Mouse (Mus musculus) c-Kit-positive CD71-positive TER-119-negative erythroid progenitor cells, embryonic 14.5 days (primary cell): ENCODE results near the gene Crat.

ENCODE experiments used
- DNase-seq: peaks from one replicate; pipeline ENCODE4 v3.0.0-alpha.2; 2013; ENCODE audit warnings: low read depth

Crat gene

DNA sequence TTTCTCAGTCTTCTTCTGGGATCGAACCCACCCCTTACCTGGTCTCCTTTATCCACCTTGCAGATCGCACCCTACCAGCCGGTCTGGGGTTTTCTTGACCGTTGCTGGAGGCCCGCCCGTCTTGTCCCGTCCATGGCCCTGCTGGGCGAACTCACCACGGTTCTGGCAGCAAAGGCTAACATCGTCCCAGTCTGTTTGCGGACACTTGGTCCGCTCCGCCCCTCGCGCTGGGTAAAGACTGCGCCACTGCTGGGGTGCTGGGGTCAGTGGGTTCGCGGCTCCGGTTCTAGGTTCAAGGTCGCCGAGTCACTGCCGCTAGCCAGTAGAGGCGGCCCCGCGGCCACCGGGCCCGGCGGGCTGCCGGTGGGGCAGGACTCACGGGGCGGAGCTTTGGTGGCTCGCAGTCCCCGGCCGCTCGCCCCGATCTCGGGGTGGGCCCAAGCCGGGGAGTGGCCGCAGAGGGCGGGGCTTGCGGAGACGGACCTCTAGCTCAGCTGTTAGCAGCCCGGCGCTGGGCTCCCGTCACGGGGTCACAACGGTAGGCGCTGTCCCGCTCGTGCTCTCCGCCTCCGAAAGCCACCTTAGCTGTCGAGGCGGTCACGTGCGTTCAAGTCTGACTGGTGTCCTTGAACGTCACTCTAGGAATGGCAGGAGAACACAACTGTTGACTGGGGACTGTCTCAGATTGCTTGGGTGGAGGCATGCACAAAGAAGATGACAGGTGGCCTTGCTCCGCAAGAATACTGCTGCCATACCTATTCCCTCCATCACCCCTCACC is at the start of gene Crat:
Crat (minus strand) TSS at position 657 of the 779 bp plus-strand sequence.
- DNase-seq = peak; percentile 74

DNA sequence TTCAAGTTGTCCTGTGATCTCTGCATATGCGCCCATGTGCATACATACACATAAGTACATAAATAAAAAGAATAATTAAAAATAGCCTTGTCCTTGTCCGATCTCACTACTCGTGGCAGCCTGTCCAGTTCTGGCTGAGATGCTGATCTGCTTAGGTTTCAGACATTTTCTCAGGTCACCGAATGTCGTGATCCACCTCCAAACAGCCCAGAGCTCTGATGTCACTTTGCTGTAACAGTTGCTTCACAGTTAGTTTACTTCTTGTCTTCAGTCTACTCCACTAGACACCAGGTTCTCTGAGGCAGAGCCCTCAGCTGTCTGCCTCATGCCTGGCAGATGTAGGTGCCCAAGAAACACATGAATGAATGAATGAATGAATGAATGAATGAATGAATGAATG is 48.8 kb upstream of the Crat start:
- no peak for DNase-seq

DNA sequence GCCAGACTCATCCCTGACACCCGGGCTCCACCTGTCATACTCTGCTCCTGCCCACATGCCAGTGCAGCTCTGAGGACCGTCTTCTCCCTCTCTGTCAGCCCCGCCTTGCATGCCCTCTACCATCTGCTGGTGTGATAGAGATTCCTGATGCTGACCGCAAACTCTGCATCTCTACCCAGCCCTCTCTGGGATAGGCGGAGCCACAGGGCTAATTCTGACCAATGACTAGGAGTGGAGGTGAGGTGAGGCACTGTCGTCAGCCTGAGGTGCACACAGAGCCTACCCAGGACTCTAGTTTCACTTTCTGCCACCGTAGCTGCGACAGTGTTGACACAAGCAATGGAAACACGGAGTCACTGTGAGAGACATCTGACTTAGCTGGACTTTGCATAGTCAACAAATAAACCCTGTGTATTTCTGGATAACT is 48.3 kb upstream of the Crat start:
- peak; percentile 88 for DNase-seq

DNA sequence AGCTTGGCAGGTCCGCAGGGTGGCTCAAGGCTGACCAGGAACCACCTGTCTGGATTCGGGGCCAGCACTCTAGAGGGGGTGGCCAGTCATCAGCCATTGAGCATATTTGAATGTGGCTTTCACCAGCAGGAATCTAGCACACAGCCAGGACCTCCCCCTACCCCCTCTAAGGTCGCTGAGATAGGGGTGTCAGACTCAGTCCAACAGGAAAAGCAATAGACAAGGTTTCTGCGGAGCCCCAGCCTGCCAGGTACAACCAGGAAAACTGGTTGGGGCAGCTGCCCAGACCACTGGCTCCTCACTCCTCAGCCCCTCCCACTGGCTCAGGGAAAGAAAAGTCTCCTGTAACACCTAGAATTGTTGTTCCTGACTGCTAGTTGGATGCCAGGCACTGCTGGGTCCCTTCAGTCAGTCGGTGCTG is 47.7 kb upstream of the Crat start:
- no peak for DNase-seq

DNA sequence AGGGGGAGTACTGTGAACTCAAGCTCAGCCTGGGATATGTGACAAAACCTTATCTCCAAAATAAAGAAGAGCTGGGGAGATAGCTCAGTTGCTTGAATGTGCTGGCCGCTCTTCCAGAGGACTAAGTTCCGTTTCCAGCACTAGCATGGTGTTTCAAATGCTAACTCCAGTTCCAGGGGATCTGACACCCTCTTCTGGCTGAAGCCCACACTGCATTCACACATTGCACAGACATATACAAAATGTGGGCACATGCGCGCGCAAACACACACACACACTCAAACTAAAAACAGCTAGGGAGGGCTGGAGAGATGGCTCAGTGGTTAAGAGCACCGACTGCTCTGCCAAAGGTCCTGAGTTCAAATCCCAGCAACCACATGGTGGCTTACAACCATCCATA is 43.6 kb upstream of the Crat start:
- no peak for DNase-seq

DNA sequence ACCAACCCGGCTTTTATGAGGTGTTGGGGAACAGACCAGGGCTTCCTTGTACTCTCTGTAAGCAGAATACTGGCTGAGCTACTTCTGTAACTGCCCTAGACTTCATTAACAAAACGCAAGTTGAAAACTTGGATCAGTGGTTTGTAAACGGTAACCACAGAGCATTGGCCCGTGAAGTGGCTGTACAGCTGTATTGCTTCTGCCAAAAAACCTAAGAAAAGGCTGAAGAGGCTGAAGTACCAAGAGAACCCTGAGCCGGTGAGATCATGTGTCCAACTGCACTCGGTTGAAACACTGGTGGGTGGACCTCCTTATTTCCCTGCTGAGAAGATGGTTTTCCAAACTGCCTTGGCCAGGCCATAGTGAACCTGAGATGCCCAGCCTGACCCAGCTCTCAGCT is 42.7 kb upstream of the Crat start:
- DNase-seq = no peak

DNA sequence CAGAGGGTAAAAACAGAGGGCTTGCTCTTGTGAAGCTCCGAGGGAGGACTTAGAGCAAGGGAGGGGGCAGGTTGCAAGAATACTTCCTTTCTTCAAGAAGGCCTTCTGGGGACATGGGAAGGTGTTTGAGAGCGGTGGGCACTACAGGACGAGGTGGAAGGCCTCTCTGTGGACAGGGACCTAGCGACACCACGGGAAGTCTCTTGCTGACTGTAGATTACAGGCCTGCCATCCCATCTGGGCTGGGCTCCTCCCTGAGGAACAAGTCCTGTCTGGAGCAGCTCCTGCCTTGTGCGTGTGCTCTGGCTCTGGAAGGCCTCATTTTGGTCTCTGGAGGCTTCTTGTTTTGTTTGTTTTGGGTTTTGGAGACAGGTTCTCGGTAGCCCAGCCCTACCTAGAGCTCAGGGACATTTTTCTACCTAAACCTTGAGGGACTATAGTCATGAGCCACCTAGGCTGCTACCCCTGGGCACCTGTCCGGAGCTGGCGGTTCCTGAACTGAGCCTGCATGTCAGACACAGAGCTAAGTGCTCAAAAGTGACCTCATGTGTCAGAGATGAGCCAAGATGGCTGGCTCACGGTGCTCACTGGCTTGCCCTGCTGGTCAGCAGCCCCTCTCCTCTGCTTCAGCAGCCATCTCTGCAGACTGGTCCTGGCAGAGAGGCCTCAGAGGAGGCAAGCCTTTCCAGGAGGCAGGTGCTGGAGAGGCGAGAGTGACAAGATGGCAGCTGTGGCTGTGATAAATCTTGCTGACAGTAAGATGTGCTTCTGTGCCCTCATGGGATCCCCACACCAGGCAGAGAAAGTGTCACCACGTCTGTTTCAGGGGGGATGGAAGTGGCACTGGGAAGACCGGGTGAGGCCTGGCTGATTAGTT is 40.7 kb upstream of the Crat start:
- DNase-seq = no peak

DNA sequence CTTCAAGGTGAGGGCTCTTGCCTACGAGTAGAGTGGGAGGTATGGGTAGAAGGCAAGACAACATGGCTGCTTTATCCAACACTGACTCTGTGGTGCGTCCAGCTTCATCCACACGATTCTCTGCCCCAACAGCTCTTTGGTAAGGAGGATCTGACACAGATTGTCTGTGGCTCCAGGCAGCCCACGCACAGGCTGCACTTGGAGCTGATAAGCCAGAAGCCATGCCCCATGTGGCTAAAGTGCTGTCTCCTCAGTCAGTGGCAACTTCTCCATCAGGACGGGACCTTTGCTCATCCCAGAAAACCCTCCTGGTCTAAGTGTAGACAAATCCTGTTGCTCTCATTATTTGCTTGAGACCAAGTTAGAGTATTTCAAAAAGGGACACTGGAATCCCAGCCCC is 39.0 kb upstream of the Crat start:
- DNase-seq = no peak

DNA sequence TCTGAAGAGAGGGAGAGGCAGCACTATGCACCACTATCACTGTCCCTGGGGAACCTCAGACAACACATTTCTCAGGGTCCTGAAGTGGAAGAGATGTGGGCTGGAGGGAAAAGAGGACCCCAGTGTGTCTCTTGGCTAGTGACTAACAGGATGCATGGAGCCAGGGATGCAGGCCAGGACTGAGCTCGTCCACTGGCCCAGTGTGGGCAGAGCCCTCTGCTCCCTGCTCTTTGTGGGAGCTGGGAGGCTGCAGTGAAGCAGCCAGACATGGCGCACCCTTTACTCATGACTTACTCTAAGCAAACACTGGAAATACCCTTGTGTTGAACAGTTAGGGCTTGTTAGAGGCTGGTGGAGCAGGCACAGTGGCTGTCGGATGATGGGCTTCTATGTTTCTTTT is 38.0 kb upstream of the Crat start:
- no peak for DNase-seq

DNA sequence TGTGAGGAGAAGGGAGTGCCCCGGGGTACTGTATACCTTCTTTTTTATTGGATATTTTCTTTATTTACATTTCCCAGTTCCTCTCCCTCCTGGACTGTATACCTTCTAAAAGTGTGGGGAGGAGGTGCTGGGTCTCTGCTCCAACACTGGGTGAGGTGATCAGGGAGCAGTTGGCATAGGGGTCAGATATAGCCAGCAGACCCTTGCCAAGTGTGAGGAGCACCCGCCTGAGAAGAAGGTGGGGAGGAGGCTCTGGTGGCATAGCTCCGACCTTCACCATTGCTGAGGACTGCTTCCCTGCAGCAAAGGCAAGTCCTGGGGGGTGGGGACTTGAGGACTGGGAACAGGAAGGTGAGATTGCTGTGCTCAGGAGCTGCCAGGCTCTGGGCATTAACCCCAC is 35.9 kb upstream of the Crat start:
- no peak for DNase-seq

DNA sequence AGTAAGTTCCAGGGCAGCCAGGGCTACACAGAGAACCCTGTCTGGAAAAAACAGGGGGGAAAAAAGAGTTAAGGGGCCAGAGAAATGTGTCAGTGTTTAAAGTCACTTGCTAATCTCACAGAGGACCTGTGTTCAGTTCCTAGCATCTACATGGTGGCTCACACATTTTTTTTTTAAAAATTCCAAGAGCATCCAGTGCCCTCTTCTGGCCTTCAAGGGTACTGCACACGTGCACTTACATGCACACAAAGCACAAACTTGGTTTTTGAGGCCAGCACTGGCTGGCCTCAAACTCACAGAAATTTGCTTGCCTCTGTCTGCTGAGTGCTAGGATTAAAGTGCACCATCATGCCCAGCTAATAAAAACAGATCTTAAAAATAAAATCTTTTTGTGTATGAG is 34.9 kb upstream of the Crat start:
- DNase-seq = no peak

DNA sequence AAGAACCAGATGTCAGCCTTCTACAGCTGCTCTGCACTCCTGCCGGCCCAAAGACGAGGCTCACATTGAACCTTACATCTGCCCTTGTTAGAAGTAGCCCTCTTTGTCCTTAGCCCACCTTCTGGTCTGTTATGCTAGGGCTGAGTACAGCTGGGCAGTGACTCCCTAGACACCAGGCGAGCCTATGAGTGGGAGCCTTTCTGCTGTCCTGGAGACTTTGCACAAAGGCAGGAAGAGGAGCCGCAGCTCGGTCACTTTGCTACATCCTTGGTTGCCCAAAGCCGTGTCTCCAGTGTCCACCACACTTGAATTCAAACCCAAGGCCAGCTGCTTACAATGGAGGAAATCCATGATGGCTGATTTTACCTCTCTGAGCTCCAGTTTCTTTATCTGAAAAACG is 32.8 kb upstream of the Crat start:
- DNase-seq = no peak

DNA sequence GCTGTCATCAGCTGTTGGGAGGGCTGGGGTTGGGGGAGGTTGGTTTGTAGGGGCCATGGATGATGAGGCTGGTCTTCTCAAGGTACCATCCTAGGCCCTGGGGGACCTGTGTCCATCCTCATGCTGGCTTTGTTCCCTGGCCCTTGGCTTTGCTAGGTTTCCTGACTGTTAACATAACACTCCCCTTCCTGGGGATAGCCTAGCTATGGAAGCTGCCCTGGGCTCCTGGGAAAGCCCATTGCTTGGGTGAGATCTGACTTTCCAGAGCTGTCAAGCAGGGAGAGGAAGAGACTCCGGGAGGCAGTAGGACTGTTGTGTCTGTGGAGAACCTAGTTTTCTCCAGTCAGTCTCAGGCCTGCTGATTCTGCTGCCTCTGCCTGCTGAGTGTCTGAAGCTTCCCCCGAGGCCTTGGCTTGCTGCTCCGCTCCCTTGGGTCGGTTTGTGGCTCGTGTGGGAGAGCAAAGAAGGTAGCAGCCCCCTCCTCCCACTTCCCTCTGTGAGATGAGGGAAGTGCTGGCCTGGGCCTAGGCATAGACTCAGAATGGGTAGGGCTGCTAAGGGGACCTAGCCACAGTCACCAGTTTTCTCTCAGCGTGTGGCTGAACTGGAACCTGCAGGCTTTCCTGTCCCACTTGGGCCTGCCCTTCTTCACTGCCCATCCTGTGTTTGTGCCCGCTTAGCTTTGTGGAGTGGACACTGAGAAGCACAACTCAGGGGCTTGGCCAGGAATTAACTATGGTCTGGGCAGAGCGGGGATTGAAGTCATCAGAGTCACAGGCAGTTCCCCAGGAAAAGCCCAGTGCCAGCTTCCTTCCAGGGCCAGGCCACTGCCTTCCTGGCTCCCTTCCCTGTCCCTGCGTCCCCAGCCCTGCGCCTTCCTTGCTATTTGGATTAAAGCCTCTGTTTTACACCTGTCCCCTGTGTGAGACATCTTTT is 31.5 kb upstream of the Crat start:
- DNase-seq = no peak

DNA sequence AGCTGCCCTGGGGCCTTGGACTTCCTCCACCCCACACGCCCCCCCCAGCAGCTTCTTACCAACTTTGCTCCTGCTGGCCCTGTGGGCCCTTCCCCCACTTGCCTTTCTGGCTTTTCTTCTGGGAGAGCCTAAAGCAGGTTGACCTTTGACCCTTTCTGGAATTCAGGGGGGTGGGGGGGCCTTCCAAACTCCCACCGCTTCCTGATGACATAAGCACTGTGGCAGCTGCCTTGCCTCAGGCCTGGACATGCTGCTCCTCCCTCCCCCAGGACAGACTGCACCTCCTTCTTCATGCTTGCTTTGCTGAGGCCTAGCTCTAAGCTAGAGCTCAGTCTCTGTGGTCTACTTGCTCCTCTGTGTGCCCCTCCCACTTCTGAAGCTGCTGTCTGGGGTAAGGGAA is 29.7 kb upstream of the Crat start:
- no peak for DNase-seq

DNA sequence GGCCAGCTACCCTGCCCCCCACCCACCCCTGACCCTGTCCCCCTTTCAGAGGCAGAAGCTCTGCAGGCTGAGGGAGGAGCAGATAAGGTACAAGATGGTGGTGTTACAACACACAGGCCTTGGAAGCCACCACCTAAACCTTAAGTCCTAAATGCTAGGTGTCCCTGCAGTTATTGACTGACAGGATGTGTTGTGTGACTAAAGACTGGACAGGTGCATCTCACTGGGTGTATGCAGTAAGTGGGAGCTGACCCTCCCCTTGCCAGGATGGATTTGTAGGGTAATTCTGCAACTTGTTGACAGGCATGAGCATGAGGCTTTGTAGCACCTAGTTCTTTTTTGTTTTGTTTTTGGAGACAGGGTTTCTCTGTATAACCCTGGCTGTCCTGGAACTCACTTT is 28.8 kb upstream of the Crat start:
- no peak for DNase-seq

DNA sequence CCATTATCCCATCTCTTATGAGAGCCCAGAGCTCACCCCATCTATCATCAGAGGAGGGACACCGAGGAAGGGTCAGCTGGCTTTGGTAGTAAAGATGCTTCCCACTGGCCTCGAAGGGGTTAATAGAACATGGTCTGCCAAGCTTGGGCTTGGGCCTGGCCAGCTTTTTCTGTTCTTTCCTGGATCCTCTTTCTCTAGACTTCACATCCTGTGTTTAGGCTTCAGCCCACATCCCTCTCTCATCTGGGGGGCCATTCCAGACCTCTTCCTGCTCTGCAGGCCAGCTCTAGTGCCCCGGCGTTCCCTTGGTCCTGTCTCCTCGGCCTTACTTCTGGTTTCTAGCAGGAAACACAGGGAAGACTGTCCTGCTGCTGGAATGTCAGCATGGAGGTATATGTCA is 28.4 kb upstream of the Crat start:
- no peak for DNase-seq

DNA sequence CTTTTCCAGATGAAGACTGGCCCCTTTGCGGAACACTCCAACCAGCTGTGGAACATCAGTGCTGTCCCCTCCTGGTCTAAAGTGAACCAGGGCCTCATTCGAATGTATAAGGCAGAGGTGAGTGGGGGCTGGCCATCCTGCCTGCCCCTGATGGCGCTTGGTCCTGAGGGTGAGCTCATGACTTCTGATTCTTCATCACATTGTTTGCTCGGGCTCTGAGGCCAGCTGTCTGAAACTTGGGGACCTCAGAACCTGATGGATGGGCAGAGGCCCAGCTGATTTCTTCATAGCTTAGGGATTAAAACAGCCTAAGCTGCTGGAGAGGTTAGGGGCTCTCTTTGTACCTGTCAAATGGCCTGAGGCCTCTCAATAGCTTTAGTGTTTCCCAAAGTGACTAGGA is 27.7 kb upstream of the Crat start:
- DNase-seq = no peak

DNA sequence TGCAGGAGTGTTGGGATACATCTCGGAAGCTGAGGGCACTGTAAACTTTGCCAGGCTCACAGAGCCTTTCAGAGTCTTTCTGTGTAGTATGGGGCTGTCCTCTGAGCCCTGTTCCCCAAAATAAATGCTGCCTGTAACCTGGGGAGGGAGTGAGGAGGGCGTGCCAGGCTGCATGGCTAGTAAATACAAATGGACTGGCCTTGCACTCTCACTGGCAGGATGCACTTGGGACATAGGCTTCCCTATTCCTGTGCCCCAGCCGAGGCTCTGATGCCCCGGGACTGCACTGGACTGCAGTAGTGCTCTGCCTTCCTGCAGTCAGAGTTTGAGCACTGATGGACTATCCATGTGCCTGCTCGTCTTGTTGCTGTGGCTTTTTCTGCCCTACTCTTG is 26.9 kb upstream of the Crat start:
- no peak for DNase-seq

DNA sequence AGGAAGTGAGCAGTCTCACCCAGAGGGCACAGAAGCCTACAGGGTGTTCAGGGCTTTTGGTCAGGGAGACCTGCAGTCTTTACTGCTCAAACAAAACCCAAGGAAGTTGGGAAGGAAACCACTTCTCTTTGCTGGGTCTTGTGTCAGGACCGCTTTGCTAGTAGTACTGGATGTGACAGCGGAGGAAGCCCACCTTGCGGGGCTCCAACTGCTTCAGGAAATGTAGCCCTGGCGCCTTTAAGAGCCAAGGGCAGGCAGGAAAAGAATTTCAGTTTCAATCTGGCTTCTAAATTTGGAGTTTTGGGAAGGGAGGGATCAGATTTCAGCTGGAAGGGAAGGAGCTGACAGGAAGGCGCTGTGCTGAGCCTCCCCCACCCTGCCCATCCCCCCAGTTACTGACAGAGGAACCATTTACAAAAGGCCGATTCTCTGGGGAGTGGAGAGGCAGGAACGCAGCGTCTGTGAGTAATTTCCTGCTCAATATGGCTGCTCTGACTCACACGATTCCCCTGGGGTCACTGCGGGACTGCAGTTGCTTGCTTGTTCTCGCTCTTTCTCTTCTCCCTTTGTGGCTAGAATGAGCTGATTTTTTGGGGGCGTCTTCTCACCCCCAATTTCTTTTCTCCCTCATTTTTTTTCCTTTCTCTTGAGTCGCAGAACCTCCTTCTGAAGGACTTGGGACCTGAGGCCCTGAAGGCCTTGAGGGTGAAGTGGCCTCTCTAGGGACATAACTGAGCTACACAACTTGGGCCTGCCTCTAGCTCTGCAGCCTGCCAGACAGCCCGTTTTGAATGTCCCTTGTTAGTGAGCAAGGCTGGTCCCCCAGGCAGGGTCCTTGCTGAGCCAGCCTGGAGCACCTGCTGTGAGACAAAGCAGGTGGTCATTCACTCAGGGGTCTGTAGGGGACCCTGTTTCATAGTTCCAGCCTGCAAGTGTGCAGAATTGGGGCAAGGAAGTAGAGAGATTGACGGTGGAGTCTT is 26.2 kb upstream of the Crat start:
- DNase-seq = no peak

DNA sequence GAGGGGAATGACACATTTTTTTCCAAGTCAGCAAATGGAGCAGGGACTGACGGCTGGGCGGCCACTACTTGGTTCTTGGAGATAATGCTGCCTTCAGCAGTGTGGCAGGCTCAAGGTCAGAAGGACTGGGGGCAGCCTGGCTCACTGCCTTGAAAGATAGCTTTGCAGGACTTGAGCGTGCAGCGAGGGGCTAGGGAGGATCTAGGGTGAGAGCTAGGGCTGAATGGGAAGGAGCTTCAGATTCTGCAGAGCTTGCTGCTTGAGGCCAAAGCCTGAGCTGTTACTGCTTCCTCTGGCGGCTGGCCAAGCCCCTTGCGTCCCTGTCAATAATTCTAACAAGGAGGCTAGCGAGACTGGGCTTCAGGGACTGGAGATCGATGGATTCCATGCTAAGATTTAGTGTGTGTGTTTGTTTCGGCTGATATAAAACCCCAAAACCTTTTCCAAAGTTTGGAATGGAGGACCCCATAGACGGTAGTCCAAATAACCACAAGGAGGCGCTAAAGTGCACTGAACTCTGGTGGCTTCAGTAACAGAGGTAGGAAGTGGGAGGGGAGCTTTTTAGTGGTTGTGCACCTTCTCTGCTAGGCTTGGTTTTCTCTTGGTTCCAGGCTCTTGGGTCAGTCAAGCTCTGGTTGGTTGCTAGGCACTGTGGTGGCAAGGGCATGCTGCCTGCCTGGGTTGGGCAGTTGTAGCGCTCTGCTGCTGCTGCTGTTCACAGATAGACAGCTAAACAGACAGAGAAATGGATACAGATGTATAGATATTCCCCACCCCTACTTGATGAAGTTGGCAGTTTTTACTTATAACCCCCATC is 25.3 kb upstream of the Crat start:
- DNase-seq = peak; percentile 63
